Mouse (Mus musculus) spleen, adult 2 months (tissue): ENCODE measurements around the gene Tes3-ps. TPM values are rescaled to one million over a fixed set of nuclear protein-coding genes. Genes with fewer than 3 reads are reported as not detected.

ENCODE experiments used
- DNase-seq, 2 experiments: peaks; one replicate each; pipeline versions ENCODE4 v3.0.0 to v3.0.0-alpha.2; 2012 to 2021; ENCODE audit warnings: low spot score in 2 of 2, low read depth in 1 of 2
- H3K27ac ChIP-seq: fragments of 200-500 bp; 2 replicates; pipeline ENCODE4 v1.5.1; 2012; ENCODE audit warnings: low read length, inconsistent platforms; ENCODE audit not compliant: insufficient read depth
- H3K27me3 ChIP-seq: fragments of 200-500 bp; 2 replicates; pipeline ENCODE4 v1.6.1; 2012; ENCODE audit warnings: mild to moderate bottlenecking, moderate library complexity, low read length, inconsistent platforms; ENCODE audit not compliant: control insufficient read depth, insufficient read depth
- H3K36me3 ChIP-seq: fragments of 200-500 bp; 2 replicates; pipeline ENCODE4 v1.6.1; 2012; ENCODE audit warnings: mild to moderate bottlenecking, low read length, inconsistent platforms; ENCODE audit not compliant: control insufficient read depth, insufficient read depth
- H3K4me1 ChIP-seq: fragments of 200-500 bp; 2 replicates; pipeline ENCODE4 v1.6.1; 2011; ENCODE audit warnings: inconsistent platforms; ENCODE audit not compliant: control insufficient read depth, insufficient read depth, insufficient read length
- H3K4me3 ChIP-seq: fragments of 200-500 bp; 2 replicates; pipeline ENCODE4 v1.5.1; 2011; ENCODE audit warnings: mild to moderate bottlenecking, inconsistent platforms; ENCODE audit not compliant: insufficient read depth, insufficient read length; ENCODE audit errors: extremely low read depth
- CTCF ChIP-seq: fragments of 200-500 bp; IDR thresholded peaks from 2 replicates; pipeline ENCODE4 v1.5.1; 2011; ENCODE audit warnings: mild to moderate bottlenecking, inconsistent platforms; ENCODE audit not compliant: insufficient read depth, insufficient read length, insufficient replicate concordance; ENCODE audit errors: extremely low read depth
- POLR2A ChIP-seq: fragments of 200-500 bp; IDR thresholded peaks from 2 replicates; pipeline ENCODE4 v1.6.1; 2011; ENCODE audit warnings: low read depth, low read length, inconsistent platforms
- WGBS: fragments of 180-500 bp; shearing (Covaris S2); methylation state at CpG from one replicate; pipeline ENCODE4 v1.1.7; 2018; 5-methylcytosine and 5-hydroxymethylcytosine counted together
- polyA plus RNA-seq: library from polyadenylated mRNA; depleted of rRNA; stranded (reverse); fragments of >200 nt; gene quantifications from 2 replicates; pipeline ENCODE4 v1.2.3, GENCODE M21; 2012; rRNA removed

The Tes3-ps gene
- polyA plus RNA-seq, 1 experiment: not detected

DNA sequence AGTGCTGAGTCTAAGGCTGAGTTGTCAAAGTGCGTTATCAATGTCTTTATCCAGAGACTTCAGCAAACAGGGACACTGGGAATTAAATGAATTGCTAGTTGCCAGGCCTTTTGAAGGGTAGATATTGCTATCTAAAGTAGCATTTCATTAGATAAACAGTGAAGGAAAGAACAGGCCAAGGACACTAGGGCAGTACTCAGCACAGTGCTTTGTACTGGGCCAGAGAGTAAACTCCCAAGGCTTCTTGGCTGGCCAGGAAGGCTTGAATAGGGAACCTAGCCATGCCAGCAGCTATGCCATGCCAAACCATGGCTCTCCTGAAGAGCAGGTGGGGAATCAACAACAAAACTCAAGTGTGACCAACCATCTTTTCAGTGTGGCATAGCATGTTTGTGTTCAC lies 43.8 kb downstream of the Tes3-ps start:
- no peak overlapping the region for H3K4me3 ChIP-seq
- TF ChIP-seq CTCF: no peak
- no peak for TF ChIP-seq POLR2A
- H3K27me3 ChIP-seq: no peaks in the 10 kb centered on the region
- no peaks in the 10 kb centered on the region for H3K36me3 ChIP-seq
- no peak for DNase-seq
- no peak overlapping the region for H3K27ac ChIP-seq
- H3K4me1 ChIP-seq: no peaks in the 10 kb centered on the region
- WGBS: 91% methylated on average over 1 of the region's 1 CpGs

DNA sequence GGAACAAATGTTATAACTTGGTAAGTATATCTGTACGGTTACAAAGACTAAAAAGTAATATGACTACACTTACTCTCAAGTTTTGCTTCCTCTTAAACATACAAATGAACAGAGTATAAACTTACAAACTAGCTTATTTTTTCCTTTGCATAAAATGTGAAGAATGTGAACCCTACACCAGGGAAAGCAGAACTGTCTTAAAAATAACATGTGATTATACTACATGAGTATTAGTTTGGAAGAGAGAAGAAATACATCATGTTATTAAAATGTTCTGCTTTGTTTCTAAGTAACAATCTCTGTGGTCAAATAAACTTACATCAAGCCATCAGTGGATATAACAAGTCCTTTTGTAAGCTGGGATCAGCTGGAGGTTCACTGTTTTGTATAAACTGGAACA lies 45.6 kb downstream of the Tes3-ps start:
- WGBS: 93% methylated on average over 1 of the region's 1 CpGs
- DNase-seq: no peak
- Histone ChIP-seq H3K27ac (no peak overlapping the region), H3K27me3 (no peaks in the 10 kb centered on the region), H3K36me3 (no peaks in the 10 kb centered on the region), H3K4me1 (no peaks in the 10 kb centered on the region), H3K4me3 (no peak overlapping the region)
- no peak for TF ChIP-seq CTCF
- no peak for TF ChIP-seq POLR2A

GRCm38 (mm10) chr13:49544279-49544678 lies 51.2 kb downstream of the Tes3-ps start, which contains the start of gene Aspn:
TSS of gene Aspn (plus strand) at chr13:49544443.
- DNase-seq: no peak
- TF ChIP-seq POLR2A (no peak), CTCF (no peak)
- Histone ChIP-seq H3K4me1 (no peaks in the 10 kb centered on the region), H3K36me3 (no peaks in the 10 kb centered on the region), H3K4me3 (no peak within 1 kb of the TSS), H3K27ac (no peak within 1 kb of the TSS), H3K27me3 (no peaks in the 10 kb centered on the region)
- 93% methylated on average over 3 of the region's 3 CpGs for WGBS

- Histone ChIP-seq H3K36me3 (no peaks in the 10 kb centered on the region), H3K4me1 (no peaks in the 10 kb centered on the region), H3K4me3 (no peak overlapping the region), H3K27ac (no peak overlapping the region), H3K27me3 (no peaks in the 10 kb centered on the region)
- 73% methylated on average over 3 of the region's 3 CpGs for WGBS
- no peak for TF ChIP-seq POLR2A
- no peak for DNase-seq
These were observed 52.5 kb downstream of the Tes3-ps start for GRCm38 (mm10) chr13:49545646-49546045.

Other genes starting within 250 kb of the Tes3-ps start
- gene Susd3, start 244.6 kb upstream of the Tes3-ps start, polyA plus RNA-seq: 49.7 and 58.1 TPM in 2 replicates
- 21.3 and 22.0 TPM in 2 replicates for gene Fgd3, start 173.0 kb upstream of the Tes3-ps start, polyA plus RNA-seq
- gene Bicd2, start 151.7 kb upstream of the Tes3-ps start, polyA plus RNA-seq: 19.4 and 21.0 TPM in 2 replicates
- 1.8 and 2.2 TPM in 2 replicates for gene Ippk, start 72.1 kb upstream of the Tes3-ps start, polyA plus RNA-seq
- gene Ecm2, start 11.5 kb downstream of the Tes3-ps start, polyA plus RNA-seq: 0.11 and 0.14 TPM in 2 replicates
- 0.07 TPM in 1 of 2 replicates, not detected in the other for gene Aspn, start 51.1 kb downstream of the Tes3-ps start, polyA plus RNA-seq
- gene Omd, start 89.1 kb downstream of the Tes3-ps start, polyA plus RNA-seq: 0.06 TPM in 1 of 2 replicates, not detected in the other
- 0.45 and 0.61 TPM in 2 replicates for gene Ogn, start 114.7 kb downstream of the Tes3-ps start, polyA plus RNA-seq
- 0.23 and 0.29 TPM in 2 replicates for gene Cenpp, start 159.5 kb downstream of the Tes3-ps start, polyA plus RNA-seq
- gene Nol8, start 159.8 kb downstream of the Tes3-ps start, polyA plus RNA-seq: 0.87 and 1.4 TPM in 2 replicates
- 11.5 and 11.8 TPM in 2 replicates for gene Iars, start 188.8 kb downstream of the Tes3-ps start, polyA plus RNA-seq